Mouse (Mus musculus): ENCODE data around the gene Gm28053. TPM values are rescaled to one million over a fixed set of nuclear protein-coding genes. Genes with fewer than 3 reads are reported as not detected.

Gene Gm28053
- polyA plus RNA-seq (2015; fragmentation: Illumina TruSeq; extraction: RNeasy Lipid Tissue Mini Kit (QIAGEN cat#74804); ENCODE audit: insufficient read depth, low replicate concordance), result 83.2 TPM

DNA sequence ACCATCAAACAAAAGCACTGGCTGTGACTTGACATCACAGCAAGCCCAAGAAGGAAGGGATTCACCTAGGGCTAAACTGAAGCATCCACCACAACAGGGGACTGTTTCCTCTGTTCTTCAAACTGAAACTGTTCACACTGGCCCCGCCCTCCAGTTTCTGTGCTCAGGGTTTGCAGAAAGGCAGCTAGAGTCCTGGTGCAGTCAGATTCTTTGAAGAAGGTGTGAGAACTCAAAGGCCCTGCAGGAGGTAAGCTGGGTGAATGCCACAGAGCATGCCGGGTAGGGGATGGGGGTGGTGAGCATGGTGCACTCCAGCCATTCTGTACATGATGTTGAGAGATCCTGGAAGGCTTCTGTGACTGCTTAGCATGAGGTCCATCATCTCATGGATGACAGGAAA is at the start of gene Gm28053, which contains the start of gene Gimap7:
Gm28053 (plus strand) TSS at position 153 of the 400 bp plus-strand sequence.
Gimap7 (plus strand) TSS at position 167 of the 400 bp plus-strand sequence.

GRCm38 (mm10) chr6:48675931-48676859 is 42.2 kb upstream of the Gm28053 start, which contains the start of gene Gimap9:
Gene Gimap9, plus strand, starts transcription at chr6:48676129.

GRCm38 (mm10) chr6:48684319-48684718 is 34.1 kb upstream of the Gm28053 start, which contains the start of gene Gimap4:
Gene Gimap4, plus strand, starts transcription at chr6:48684549.

GRCm38 (mm10) chr6:48738961-48739779 is 20.8 kb downstream of the Gm28053 start, which contains the start of gene Gimap1:
Gene Gimap1, plus strand, starts transcription at chr6:48739054.

GRCm38 (mm10) chr6:48745959-48746889 is 27.8 kb downstream of the Gm28053 start, which contains the start of gene Gimap5:
Gene Gimap5, plus strand, starts transcription at chr6:48746197.

DNA sequence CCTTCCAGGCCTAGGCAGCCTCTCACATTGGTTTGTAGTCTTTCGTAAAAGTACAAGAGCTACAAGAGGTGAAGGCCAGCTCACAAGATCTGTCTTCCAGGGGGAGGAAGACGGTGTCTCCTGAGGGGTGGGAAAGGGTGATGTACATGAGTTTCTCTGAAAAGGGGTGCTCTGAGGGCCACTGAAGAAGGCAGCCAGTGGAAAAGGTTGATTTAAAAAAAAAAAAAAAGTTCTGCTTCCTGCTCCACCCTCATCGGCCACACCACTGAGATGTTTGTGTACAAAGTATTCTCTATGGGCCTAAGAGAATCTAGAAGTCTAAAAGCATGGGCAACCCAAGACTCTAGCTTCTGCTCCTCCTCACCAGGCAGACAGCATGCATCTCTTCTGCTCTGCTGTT is 52.3 kb downstream of the Gm28053 start, which contains the start of gene Gimap3:
Gimap3 (minus strand) TSS at position 156 of the 400 bp plus-strand sequence.

Other genes with a start within 250 kb of the Gm28053 start
- 2.4 TPM for gene Atp6v0e2, start 181.0 kb upstream of the Gm28053 start, polyA plus RNA-seq (2015; fragmentation: Illumina TruSeq; extraction: RNeasy Lipid Tissue Mini Kit (QIAGEN cat#74804); ENCODE audit: insufficient read depth, low replicate concordance)
- 15.7 TPM for gene Lrrc61, start 163.8 kb upstream of the Gm28053 start, polyA plus RNA-seq (2015; fragmentation: Illumina TruSeq; extraction: RNeasy Lipid Tissue Mini Kit (QIAGEN cat#74804); ENCODE audit: insufficient read depth, low replicate concordance)
- 84.3 TPM for gene Rarres2, start 145.8 kb upstream of the Gm28053 start, polyA plus RNA-seq (2015; fragmentation: Illumina TruSeq; extraction: RNeasy Lipid Tissue Mini Kit (QIAGEN cat#74804); ENCODE audit: insufficient read depth, low replicate concordance)
- not detected for gene Gm45021, start 129.0 kb upstream of the Gm28053 start, polyA plus RNA-seq (2015; fragmentation: Illumina TruSeq; extraction: RNeasy Lipid Tissue Mini Kit (QIAGEN cat#74804); ENCODE audit: insufficient read depth, low replicate concordance)
- 7.5 TPM for gene Repin1, start 124.7 kb upstream of the Gm28053 start, polyA plus RNA-seq (2015; fragmentation: Illumina TruSeq; extraction: RNeasy Lipid Tissue Mini Kit (QIAGEN cat#74804); ENCODE audit: insufficient read depth, low replicate concordance)
- gene Gm44965, start 124.7 kb upstream of the Gm28053 start, polyA plus RNA-seq (2015; fragmentation: Illumina TruSeq; extraction: RNeasy Lipid Tissue Mini Kit (QIAGEN cat#74804); ENCODE audit: insufficient read depth, low replicate concordance), result not detected
- gene Zfp775, start 116.5 kb upstream of the Gm28053 start, polyA plus RNA-seq (2015; fragmentation: Illumina TruSeq; extraction: RNeasy Lipid Tissue Mini Kit (QIAGEN cat#74804); ENCODE audit: insufficient read depth, low replicate concordance), result 1.5 TPM
- gene AI854703, start 91.8 kb upstream of the Gm28053 start, polyA plus RNA-seq (2015; fragmentation: Illumina TruSeq; extraction: RNeasy Lipid Tissue Mini Kit (QIAGEN cat#74804); ENCODE audit: insufficient read depth, low replicate concordance), result 0.30 TPM
- gene Gimap8, start 71.4 kb upstream of the Gm28053 start, polyA plus RNA-seq (2015; fragmentation: Illumina TruSeq; extraction: RNeasy Lipid Tissue Mini Kit (QIAGEN cat#74804); ENCODE audit: insufficient read depth, low replicate concordance), result 329 TPM
- 169 TPM for gene Gimap9, start 42.5 kb upstream of the Gm28053 start, polyA plus RNA-seq (2015; fragmentation: Illumina TruSeq; extraction: RNeasy Lipid Tissue Mini Kit (QIAGEN cat#74804); ENCODE audit: insufficient read depth, low replicate concordance)
- gene Gimap4, start 34.1 kb upstream of the Gm28053 start, polyA plus RNA-seq (2015; fragmentation: Illumina TruSeq; extraction: RNeasy Lipid Tissue Mini Kit (QIAGEN cat#74804); ENCODE audit: insufficient read depth, low replicate concordance), result 799 TPM
- 609 TPM for gene Gimap6, start 10.4 kb upstream of the Gm28053 start, polyA plus RNA-seq (2015; fragmentation: Illumina TruSeq; extraction: RNeasy Lipid Tissue Mini Kit (QIAGEN cat#74804); ENCODE audit: insufficient read depth, low replicate concordance)
- 103 TPM for gene Gimap7, start within 50 bp of the Gm28053 start, polyA plus RNA-seq (2015; fragmentation: Illumina TruSeq; extraction: RNeasy Lipid Tissue Mini Kit (QIAGEN cat#74804); ENCODE audit: insufficient read depth, low replicate concordance)
- gene Gimap1, start 20.4 kb downstream of the Gm28053 start, polyA plus RNA-seq (2015; fragmentation: Illumina TruSeq; extraction: RNeasy Lipid Tissue Mini Kit (QIAGEN cat#74804); ENCODE audit: insufficient read depth, low replicate concordance), result 200 TPM
- 81.6 TPM for gene Gimap5, start 27.6 kb downstream of the Gm28053 start, polyA plus RNA-seq (2015; fragmentation: Illumina TruSeq; extraction: RNeasy Lipid Tissue Mini Kit (QIAGEN cat#74804); ENCODE audit: insufficient read depth, low replicate concordance)
- 371 TPM for gene Gimap3, start 52.2 kb downstream of the Gm28053 start, polyA plus RNA-seq (2015; fragmentation: Illumina TruSeq; extraction: RNeasy Lipid Tissue Mini Kit (QIAGEN cat#74804); ENCODE audit: insufficient read depth, low replicate concordance)
- 159 TPM for gene Tmem176a, start 122.3 kb downstream of the Gm28053 start, polyA plus RNA-seq (2015; fragmentation: Illumina TruSeq; extraction: RNeasy Lipid Tissue Mini Kit (QIAGEN cat#74804); ENCODE audit: insufficient read depth, low replicate concordance)
- gene Tmem176b, start 122.9 kb downstream of the Gm28053 start, polyA plus RNA-seq (2015; fragmentation: Illumina TruSeq; extraction: RNeasy Lipid Tissue Mini Kit (QIAGEN cat#74804); ENCODE audit: insufficient read depth, low replicate concordance), result 279 TPM
- gene Aoc1, start 154.3 kb downstream of the Gm28053 start, polyA plus RNA-seq (2015; fragmentation: Illumina TruSeq; extraction: RNeasy Lipid Tissue Mini Kit (QIAGEN cat#74804); ENCODE audit: insufficient read depth, low replicate concordance), result 0.97 TPM
- gene 1600015I10Rik, start 211.3 kb downstream of the Gm28053 start, polyA plus RNA-seq (2015; fragmentation: Illumina TruSeq; extraction: RNeasy Lipid Tissue Mini Kit (QIAGEN cat#74804); ENCODE audit: insufficient read depth, low replicate concordance), result not detected